Mouse (Mus musculus): ENCODE results near the gene Scp2d1.
"Not testable (repeated sequence)": the region's sequence is repeated elsewhere in the genome, so short reads cannot be mapped to it uniquely, and the experiment has no call there.

The Scp2d1 gene

DNA sequence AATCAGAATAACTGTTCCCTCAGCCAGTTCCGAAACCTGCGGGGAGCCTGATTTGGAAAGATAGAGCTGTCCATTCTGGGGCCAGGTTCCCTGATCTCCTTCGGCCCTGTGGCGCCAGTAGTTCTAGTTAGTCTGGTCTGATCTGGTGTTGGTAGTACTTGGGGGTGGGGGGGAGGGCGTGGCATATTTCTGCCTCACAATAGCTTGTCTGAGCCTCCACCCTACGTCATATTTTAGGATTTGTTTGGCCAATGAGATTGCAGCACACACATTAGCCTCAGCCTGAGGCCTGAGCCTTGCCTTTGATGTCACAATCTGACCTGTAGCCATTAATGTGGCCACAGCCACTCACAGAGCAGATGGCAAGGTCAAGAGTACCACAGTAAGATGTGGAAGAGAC, at the start of gene Scp2d1:
TSS of gene Scp2d1 (plus strand) at position 301 of the 400 bp plus-strand sequence.
- not testable (repeated sequence) for DNase-seq (ENCODE audit: low spot score)

DNA sequence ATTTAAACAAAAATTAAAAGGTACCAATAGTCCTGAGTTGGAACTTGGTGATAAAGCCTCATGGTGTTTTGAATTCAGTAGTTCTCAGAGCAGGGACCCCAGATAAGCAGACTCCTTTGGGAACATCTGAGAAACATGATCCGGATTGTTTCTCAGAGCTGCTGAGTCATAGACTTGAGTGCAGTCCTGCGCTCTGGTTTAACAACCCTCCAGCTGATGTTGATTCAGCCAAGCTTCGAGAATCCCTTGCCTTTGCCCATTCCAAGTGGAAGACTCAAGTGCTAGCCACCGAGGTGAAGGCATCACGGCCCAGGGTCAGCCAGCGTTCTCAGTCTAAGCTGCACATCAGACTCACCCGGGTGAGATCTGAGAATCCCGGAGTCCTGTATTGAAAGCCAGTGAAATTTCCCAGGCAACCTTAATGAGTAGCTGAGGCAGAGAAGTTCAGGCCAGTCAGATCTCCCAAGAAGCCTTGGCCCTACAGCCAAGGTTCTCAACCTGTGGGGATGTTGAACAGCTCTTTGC, 48.8 kb upstream of the Scp2d1 start:
- DNase-seq (ENCODE audit: low spot score), result no peak

DNA sequence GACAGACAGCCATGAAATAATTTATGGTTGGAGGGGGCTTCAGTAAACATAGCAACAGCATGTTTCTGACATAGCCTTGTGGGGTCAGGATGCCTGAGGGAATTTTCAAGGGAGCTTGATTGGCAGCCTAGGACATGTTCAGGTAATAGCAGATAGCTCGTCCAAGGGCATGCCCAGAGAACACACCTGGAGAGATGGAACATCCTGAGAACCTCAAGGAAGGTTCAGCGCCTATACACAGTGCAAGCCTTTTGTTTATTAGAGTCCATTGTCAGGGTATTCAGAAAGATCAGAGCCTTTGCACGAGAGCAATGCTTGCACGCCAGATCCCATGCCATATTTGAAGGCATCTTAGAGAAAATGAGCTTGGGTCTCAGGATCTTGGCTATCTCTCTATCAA, 47.8 kb upstream of the Scp2d1 start:
- no peak for DNase-seq (ENCODE audit: low spot score)

DNA sequence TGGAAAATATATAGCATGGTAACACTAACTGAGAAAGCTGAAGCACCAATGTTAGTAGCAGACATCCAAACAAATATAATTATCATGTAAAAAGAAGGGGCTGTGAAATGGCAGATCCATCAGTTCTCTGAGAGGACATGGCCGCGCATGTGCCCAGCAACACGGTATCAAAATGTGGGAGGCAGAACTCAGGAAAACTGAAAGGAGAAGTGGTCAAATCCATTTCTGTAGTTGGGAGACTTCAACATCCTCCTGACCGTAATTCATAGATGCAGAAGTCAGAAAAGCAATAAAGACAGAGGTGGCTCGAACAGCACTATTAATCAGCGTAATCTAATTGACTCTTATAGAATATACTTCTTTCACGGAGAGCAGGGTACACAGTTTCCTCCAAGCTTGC, 44.2 kb upstream of the Scp2d1 start:
- no peak for DNase-seq (ENCODE audit: low spot score)

DNA sequence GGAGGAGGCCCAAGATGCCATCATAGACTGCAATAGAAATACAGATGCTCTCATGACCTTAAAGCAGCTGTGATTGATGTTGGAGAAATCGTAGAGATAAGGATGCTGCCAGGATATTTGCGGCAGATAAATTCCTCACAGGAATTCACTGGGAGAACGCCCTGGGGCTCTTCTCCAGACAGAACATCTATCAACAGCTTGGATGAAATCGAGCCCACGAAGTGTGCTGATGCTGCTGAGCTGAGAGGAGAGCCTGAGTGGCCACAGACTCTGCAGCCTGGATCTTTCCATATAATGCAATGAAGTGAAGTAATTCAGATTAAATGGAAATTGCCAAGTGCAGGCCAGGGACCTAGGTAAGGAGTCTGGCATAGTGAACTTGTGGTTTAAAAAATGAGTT, 42.7 kb upstream of the Scp2d1 start:
- no peak for DNase-seq (ENCODE audit: low spot score)

DNA sequence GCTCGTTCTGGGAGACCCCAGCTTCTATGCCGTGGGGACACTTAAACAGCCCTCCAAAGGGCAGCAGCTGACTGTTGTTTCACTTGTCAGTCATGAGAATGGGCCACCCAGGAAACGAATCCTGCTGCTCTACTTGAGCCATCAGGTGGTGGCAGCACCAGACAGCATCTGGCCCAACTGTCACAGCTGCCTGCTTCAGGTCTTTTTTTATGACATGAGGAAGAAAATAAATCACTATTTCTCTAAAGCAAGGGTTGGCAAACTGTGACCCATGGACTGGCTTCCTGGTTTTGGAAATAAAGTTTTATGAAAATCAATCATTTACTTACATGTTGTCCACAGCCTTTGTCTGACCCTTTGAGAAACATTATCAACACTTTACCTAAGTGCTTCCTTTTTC, 41.6 kb upstream of the Scp2d1 start:
- no peak for DNase-seq (ENCODE audit: low spot score)

DNA sequence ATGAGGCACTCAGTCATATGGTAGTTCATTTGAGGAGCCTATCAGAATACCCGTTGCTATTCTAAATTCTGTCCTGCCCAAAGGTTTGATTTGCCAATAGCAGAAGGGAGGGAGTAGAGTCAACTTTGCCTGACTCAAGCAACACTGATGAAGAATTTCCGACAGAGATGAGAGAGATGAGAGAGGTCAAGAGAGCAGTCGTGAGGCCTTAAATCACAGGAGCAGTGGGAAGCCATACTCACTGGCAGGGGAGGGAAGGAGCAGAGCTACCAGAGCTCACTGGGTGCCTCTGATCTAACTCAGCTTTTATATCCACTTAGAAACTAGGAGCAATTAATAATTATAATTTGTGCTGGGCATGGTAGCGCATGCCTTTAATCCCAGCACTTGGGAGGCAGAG, 41.0 kb upstream of the Scp2d1 start:
- no peak for DNase-seq (ENCODE audit: low spot score)

DNA sequence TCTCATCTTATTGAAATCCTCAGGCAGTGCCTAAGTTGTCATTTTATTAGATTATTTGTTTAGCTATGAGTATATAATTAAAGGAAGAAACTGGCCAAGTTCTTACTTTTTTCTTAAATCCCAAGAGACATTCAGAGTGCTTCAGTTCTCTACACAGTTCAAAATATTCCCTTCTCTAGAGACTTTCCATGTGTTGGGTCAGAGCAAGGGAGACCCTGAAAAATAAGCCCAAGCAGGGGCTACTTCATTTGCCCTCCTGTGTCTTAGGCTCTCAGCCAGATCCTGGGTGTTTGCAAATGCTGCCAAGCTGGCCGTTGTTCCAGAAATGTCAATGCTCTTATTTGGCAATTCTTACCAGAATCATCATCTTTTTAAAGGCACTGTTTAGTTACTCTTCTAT, 40.3 kb upstream of the Scp2d1 start:
- DNase-seq (ENCODE audit: low spot score), result no peak

DNA sequence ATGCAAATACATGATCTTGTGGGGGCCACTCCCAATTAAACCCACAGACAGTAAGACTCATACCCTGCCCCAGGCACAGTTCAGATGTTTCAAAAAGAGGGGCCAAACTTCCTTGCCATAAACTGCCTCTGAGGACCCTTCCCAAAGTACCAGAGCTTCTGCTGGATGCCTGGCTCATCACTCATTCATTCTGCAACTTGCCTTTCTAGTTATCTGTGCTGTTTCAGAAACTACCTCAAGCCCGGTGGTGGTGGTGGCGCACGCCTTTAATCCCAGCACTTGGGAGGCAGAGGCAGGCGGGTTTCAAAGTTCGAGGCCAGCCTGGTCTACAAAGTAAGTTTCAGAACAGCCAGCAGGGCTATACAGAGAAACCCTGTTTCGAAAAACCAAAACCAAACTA, 39.6 kb upstream of the Scp2d1 start:
- DNase-seq (ENCODE audit: low spot score), result no peak

DNA sequence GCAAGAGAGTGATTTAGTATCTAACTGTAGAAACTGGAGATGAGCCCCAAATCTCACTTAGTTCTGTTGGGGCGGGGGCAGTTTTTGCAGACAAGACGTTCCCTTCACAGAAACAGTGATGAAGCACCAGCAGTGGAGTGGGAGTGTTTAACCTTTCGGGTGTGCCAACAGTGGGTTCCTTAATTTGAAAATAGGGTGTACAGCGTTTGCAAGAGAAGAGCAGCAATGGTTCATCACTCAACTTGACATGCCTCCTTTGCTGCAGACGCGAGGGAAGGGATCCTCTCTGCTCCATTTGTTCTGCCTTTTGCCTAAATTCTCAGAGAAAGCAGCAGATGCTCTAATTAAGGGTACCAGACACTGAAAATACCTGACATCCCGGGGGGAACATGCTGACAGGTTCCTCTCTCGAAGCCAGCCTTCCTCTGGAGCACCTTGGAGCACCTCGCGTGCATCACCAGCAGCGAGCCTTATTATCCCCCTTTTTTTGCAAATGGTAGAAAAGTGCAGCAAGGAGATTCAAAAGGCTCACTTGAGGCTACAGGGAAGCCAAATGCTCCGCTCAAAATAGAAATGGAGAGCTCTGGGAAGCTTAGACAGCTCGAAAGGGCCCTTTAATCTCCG, 31.7 kb upstream of the Scp2d1 start:
- DNase-seq (ENCODE audit: low spot score), result peak; percentile 18

DNA sequence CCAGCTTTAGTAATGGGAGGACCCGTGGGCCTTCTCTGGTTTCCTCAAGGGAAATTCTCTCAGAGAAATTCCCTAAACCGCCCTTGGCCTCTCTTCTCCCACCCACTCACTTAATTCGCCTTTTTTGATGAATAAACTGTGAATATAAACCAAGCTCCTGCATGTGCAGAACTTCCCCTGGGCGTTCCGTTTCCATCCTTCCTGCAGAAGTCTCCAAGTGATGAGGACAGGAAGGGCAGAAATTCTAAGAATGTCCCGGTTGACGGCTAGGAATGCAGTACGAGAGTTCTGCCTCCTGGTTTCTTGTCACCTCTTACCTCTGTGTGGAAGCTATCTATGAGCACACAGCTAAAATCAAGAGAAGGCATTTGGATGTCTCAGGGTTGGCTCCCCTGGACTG, 25.9 kb upstream of the Scp2d1 start:
- DNase-seq (ENCODE audit: low spot score), result no peak

DNA sequence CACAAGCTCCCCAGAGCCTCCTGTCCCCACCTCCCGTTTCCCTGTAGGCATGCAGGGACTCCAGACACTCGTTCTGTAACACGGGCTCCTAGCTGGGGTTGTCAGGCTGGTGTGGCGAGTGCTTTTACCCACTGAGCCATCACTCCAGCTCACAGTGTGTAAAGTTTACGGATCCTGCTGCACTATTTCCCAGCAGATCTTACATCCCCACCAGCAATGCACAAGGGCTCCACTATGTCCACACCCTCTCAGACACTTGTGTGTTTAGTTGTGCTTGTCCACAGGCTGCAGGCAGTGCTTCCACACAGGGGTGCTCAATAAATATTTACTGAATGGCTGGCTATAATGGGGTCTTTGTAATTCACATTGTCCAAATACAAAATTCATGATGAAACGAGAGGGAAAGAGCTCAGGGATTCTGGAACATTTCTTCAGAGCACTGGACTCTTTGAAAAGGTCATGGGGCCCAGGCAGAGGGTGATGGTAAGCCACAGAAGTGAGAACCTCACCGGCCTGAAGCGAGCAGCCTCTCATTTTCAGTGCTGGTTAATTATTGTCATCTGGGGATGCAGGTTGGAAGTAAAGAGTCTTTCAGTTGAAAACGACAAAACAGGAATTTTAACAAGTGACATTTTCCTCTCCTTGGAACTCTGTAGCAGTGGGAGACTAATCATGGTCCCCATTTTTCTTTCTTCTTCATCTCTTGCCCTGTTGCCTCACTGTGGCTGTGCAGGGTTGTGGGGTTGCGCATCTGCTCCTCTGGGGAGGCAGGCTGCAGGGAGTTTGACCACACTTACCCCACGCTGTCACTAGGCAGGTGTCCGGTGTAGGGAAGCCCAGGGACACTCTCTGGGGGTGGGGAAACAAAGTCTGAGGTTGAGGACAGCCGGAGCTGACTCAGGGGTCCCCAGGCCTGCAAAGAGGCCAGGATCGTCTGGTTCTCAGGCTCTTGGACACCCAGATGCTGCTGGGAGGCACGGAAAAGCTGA, 15.4 kb upstream of the Scp2d1 start:
- DNase-seq (ENCODE audit: low spot score), result no peak

DNA sequence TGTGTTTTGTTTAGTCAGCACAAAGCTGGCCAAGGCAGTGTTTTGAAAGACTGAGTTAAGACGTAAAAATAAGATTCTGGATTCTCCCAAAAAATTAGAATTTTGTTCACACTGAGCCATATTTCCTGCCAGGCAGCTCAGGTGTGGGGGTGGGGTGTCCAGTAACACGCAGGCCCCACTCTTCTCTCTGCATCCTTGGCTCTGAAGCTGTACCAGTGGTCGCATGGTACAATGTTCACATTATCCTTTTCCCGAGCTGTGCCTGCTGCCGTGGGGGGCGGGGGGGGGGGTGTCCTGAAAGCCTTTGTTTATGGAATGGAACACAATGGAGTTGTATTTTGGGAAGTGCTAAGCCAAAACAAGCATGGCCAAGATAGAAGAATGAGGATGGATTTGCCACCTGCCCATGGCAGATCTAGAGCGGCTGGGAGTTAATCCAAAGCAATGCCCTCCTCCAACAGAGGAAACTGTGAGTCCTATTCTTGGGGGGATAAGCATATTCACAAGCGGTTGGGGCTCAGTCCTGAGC, 5.1 kb downstream of the Scp2d1 start:
- DNase-seq (ENCODE audit: low spot score), result peak; percentile 21

DNA sequence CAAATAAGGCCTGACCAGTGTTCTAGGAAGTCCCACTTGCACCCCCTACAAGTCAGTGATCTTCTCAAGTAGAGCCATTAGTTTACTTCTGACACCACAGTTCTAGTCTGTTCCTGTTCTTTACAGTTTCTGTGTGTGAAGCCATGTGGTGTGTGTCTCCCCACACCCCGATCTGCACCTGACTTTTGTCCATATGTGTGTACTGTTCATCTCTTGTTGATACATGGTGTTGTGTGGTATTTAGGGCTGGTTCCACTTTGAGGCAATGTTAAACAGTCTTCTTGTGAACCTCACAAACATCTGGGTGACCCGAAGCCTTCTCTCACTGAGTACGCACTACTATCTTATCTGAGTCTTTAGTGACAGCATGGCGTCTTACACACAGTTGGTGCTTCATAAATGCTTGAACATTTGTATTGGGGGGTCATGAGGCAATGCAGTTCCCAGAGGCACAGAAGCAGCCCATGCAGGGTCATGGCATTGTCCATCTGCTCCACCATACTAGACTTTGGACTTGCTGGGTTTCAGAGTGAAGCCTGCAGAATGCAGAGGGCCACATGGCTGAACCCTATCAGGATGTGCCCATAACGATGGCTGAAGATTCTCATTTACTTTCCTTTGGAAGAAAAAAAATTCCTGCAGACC, 13.3 kb downstream of the Scp2d1 start:
- no peak for DNase-seq (ENCODE audit: low spot score)

DNA sequence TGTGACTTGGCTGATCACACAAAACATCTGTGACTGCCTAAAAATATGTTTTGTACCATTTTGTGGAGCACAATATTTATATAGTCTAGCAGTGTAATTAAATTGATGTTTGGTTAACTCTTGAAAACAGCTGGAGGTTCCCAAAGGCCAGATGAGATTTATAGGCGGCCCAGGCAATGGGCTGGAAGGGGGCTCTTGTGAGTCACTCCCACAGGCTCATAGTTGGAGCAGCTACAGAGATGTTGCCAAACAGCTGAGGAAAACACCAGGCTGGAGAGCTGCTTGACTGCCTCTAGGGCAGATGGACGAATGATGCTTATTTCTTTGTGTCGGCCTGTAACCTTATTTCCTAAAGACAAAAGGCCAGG, 13.8 kb downstream of the Scp2d1 start:
- no peak for DNase-seq (ENCODE audit: low spot score)

DNA sequence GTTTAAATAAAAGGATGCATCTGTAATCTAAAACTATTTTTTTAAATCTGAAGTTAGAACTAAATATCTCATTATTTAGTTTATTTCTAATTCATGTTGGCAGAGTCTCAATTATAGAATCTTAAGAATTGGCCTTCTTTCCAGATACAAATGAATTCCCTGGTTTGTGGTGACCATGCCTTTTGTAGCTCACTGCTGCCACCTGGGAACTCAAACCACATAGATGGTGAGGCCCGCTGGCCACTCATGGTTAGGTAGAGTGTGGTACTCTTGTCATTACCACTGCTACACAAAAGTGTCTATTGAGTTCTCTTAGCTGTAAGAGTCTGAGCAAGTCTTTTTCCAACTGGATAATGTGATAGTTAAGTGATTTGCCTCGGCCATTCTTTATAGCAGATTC, 45.4 kb downstream of the Scp2d1 start:
- no peak for DNase-seq (ENCODE audit: low spot score)
